Mouse (Mus musculus): ENCODE measurements around the gene Gm6583. TPM values are rescaled to one million over a fixed set of nuclear protein-coding genes. Genes with fewer than 3 reads are reported as not detected.

The Gm6583 gene
- total RNA-seq (2017): 0.43 to 0.58 TPM in 2 of 3 replicates, not detected in the other

DNA sequence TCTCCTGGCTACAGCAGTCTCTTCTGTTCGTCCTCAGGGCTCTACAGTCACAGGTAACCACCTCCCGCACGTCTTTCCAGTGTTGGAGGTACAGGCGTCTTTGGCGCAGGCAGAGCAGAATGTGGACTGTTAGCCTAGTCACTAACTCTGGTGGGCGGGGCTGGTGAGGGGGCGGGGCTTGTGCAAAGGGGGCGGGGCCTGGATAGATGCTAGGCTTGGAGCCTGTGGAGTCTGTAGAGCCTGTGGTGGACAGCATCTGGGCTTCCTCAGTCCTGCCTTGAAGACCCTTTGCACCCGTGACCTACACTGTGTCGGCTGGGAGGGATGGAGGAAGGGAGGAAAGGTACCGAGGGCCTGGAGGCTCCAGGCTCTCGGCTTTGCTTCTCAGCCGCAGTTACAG lies at the start of gene Gm6583:
Gm6583 (minus strand) TSS at position 124 of the 400 bp plus-strand sequence.
- 0 out of 2 replicates have a peak, but pooled peaks have one; percentile 2 for ATAC-seq (replicated peaks; ENCODE audit: insufficient number of reproducible peaks, low FRiP score, low TSS enrichment, poor library complexity, severe bottlenecking)

DNA sequence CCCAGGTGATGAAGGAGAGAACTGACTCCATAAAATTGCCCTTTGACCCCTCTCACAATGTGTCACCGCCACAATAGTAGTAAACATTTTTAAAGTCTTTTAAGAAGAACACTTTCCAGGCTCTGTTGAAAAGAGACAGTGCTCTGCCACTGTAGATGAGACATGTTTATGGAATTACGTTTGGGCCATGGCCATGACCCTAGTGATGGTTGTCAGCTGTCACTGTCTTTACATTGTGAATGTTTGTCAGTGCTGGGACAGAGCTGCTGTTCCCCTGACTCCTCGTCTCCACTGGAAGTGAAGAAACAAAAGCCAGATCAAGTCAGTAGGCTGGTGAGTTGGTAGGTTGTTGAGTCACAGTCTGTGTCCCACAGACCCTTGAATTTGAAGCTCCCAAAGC lies 46.6 kb upstream of the Gm6583 start:
- no peak for ATAC-seq (replicated peaks; ENCODE audit: insufficient number of reproducible peaks, low FRiP score, low TSS enrichment, poor library complexity, severe bottlenecking)

DNA sequence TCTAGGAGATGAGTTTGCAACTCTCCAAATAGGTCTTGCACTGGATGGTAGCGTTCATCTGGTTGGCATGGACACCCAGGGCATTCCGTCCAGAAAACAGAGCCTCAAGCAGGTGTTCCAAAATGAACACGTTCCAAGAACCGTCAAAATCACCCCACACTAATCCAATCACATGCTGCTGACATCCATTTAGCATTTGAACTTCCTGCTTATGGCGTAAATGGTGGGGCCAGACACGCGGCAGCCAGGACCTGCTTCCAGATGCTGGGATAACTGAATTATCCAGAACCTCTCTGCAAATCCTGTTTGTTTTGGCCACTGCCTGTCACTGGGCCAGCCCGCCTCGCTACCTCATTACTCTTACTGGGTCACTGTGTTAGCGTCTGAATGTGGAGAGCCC lies 43.5 kb upstream of the Gm6583 start:
- ATAC-seq (replicated peaks; ENCODE audit: insufficient number of reproducible peaks, low FRiP score, low TSS enrichment, poor library complexity, severe bottlenecking): no peak

DNA sequence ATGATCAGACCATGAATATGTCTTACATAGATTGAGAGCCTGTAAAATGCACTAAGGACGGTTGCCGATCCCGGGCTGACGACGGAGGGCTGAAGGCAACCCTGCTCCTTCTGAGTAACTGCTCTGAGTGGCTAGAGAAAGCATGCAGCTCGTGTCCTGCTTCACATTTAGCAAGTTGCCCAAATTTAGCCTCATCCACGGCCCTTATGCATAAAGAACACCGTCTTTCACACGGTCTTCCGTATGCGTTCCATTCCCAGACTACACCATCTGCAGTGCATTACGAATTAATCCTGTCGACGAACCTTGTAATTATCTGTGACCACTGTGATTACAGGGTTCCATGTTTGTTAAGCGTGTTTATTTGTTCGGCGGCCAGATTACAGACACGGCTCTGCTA lies 40.2 kb upstream of the Gm6583 start:
- no peak for ATAC-seq (replicated peaks; ENCODE audit: insufficient number of reproducible peaks, low FRiP score, low TSS enrichment, poor library complexity, severe bottlenecking)

DNA sequence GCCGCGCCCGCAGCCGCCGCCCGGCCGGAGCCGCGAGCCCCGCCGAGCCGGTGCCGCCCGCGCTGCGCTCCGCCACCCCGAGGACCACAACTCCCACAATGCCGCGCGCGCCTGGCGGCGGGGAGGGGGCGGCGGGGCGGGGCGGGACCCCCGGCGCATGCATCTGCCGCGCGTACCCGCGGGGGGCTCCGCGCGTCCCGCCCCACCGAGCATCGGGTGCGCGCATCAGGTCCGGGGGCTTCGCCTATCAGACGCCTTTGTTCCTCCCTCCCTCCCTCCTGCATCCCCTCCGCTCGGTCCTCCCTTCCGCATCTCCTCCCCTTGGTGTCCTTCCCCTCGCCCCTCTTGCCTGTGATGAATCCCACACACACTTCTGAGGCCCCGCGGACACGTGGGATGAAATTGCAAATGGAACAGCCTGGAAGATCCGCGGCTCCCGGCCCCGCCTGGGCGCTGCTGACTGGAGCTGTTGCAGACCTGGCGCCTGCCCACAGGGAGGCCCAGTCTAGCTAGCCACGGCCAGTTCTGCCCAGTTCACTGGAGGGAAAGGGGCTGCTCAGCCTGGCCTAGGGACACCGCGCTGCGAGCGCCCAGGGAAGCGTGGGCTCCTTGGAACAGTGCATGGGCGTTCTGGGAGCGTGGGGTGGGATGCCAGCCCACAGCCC lies 39.1 kb upstream of the Gm6583 start, which contains the start of gene Asphd2:
Asphd2 (minus strand) TSS at position 88 of the 665 bp plus-strand sequence.
- no peak for ATAC-seq (replicated peaks; ENCODE audit: insufficient number of reproducible peaks, low FRiP score, low TSS enrichment, poor library complexity, severe bottlenecking)

DNA sequence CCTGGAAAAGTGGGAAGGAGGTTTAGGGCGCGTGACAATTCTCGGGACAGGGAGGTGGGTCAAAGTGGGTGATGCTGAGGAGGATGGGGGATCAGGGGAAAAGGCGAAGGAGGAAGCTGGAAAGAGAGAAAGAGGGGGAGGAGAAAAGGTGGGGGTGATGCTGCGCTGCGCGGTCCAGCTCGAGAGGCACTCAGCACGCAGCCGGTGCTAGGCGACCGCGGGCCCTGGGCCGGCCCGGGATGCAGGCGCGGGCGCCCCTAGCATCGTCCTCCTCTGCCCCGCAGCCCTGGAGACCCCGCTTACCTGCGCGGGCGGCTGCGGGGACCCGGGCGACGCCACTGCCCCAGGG lies 38.6 kb upstream of the Gm6583 start:
- ATAC-seq (replicated peaks; ENCODE audit: insufficient number of reproducible peaks, low FRiP score, low TSS enrichment, poor library complexity, severe bottlenecking): no peak

DNA sequence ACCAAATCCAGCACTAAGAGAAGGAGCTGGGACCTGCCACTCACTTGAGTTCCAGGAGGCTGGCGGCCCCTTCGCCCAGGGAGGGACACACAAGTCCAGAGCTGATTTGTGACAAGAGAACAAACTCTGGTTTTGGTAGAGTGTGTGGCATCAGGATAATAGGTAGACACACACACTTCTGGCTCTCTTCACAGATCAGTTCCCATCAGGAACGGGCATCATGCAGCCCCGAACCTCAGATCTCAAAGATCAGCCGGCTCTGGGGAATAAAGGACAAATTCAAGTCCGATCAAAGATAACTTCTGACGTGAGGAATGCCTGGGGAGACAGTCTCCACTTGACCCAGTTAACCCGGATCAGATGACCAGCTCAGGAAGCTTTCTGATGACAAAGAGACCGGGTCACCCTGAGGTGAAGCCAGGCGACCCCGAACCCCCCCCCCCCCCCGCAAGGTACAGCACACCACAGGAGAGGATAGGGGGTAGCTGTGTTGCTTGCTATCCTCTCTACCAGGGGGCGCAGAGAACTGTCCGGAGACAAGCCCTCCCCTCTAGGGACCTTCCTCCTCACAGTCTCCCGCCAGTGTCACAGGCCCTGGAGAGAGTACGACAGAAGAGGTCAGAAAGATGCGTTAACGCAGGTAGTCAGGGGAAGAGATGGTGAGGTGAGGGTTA lies 38.0 kb upstream of the Gm6583 start:
- ATAC-seq (replicated peaks; ENCODE audit: insufficient number of reproducible peaks, low FRiP score, low TSS enrichment, poor library complexity, severe bottlenecking): no peak

DNA sequence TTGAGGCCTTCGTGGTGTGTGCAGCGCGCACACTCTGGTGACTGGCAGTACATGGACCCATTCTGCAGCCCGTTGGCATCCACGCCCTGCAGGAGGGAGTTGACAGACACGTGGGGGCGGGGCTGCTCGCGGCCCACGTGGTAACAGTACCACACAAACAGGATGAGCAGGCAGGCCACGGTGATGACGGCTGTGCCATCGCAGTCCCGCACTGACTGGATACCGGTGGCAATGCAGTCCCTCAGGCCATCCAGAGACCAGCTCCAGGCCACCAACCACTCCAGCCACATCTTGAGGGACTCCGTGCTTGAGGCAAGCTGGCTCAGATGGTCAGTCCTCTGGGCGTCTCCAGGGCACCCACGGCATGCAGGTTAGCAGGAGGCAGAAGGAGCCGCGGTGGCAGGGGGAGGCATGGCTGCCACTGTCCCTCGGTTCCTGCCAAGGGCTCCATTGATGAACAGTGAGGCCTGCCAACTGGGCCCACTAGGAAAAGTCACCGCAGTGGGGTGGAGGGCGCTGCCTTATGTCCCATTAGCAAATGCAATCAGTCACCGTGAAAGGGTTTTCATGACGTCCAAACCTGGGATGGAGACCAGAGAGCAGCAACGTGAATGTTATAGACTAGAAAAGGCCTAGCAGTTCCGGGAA lies 36.0 kb upstream of the Gm6583 start:
- ATAC-seq (replicated peaks; ENCODE audit: insufficient number of reproducible peaks, low FRiP score, low TSS enrichment, poor library complexity, severe bottlenecking): no peak

DNA sequence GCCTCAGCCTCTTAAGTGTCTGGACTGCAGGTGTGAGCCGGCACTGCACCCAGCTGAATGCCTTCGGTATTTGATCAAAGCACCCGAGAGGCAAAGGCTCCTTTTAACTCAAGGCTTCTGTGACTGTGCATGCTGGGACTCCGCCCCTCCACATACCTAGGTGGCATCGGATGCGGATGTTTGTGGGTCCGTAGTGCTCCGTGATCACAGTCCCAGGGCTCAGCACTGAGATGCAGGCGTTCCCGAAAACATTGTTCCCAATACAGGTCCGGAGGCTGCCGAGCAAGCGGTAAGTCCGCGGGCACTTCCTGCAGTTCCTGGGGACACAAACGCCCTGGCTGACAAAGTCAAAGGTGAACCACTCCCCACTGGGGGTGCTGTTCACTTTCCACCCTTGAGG lies 35.2 kb upstream of the Gm6583 start:
- no peak for ATAC-seq (replicated peaks; ENCODE audit: insufficient number of reproducible peaks, low FRiP score, low TSS enrichment, poor library complexity, severe bottlenecking)

DNA sequence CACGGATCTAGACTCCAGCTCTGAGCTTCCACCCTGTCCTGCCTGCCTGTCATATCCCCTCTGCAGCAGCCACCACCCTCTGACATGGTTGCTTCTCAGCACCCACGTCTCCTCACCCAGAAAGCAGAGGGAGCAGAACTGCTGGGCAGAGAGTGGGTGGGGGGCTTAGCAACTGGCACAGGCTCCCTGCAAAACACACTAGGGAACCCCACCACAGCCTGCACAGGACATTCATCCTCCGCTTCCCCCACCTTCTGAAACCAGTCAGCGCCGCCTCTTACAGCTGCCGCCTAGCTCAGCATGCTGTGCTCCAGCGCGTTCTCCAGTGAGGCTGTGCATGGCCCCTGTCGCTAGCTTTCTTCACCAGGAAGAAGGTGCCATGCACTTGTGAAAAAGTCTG lies 33.5 kb upstream of the Gm6583 start:
- ATAC-seq (replicated peaks; ENCODE audit: insufficient number of reproducible peaks, low FRiP score, low TSS enrichment, poor library complexity, severe bottlenecking): no peak

DNA sequence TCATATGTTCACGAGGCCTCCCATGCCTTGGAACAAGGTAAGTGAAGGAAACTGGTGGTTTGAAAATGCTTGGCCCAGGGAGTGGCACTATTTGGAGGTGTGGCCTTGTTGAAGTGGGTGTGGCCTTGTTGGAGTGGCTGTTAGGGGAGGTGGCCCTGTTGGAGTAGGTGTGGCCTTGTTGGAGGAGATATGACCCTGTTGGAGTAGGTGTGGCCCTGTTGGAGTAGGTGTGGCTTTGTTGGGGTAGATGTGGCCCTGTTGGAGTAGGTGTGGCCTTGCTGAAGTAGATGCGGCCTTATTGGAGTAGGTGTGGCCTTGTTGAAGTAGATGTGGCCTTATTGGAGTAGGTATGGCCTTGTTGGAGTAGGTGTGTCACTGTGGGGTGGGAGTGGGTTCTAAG lies 30.1 kb upstream of the Gm6583 start:
- no peak for ATAC-seq (replicated peaks; ENCODE audit: insufficient number of reproducible peaks, low FRiP score, low TSS enrichment, poor library complexity, severe bottlenecking)

DNA sequence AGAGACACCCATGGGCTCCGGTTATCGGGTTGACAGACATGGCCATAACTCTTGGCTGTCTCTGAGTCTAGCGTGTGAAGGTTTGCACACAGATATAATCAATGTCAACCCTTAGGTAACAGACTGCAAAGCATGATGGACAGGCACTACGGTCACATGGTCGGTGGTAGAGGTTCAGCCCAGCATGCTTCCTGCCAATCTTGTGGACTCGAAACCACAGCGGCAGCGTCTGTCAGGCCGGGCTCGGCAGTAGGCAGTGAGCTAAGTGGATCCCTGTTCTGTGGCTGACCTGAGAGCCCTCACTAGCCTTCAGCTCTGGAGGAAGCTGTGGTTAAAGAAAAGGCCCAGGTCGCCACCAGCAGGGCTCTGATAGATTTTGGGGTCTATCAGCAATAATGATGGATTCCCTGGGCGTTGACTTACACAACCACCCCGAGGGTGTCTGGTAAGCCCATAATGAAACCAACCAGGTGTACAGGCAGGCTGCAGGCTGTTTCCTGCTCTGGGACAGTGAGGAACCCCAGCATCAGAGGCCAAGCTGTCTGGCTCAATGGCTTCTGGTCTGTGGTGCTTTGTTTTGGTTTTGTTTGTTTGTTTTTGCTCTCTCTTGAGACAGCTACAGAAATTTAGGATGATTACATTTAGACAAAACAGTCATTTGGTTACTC lies 29.1 kb upstream of the Gm6583 start:
- peak; percentile 31; the same call in 1 of the 2 replicates for ATAC-seq (replicated peaks; ENCODE audit: insufficient number of reproducible peaks, low FRiP score, low TSS enrichment, poor library complexity, severe bottlenecking)

DNA sequence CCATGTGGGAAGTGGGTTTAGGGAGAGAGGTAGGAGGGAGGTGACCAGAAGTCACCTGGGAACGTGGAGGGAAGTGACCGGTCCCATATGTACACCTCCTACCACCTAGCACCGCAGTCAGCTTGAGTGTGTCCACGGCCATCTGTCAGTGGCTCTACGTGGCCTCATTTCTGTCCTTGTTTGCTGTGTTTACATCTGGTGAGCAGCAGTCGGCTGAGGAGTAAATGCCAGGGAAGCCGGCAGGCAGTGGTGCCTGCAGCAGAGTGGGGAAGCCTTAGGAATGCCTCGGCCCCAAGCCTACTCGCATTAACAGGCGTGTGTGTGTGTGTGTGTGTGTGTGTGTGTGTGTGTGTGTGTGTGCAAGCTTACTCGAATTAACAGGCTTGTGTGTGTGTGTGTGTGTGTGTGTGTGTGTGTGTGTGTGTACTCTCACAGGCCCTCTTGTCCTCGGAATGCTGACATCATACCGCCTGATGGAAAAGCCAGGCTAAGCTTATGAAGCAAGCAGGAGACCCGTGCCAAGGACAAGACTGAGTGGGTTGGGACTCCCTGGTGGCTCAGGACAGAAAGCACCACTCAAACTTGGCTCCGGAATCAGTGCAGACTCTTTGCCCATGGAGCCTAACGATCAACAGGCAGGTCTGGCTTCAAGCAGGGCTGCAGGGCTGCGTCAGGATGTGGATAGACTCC lies 27.0 kb upstream of the Gm6583 start:
- no peak for ATAC-seq (replicated peaks; ENCODE audit: insufficient number of reproducible peaks, low FRiP score, low TSS enrichment, poor library complexity, severe bottlenecking)

DNA sequence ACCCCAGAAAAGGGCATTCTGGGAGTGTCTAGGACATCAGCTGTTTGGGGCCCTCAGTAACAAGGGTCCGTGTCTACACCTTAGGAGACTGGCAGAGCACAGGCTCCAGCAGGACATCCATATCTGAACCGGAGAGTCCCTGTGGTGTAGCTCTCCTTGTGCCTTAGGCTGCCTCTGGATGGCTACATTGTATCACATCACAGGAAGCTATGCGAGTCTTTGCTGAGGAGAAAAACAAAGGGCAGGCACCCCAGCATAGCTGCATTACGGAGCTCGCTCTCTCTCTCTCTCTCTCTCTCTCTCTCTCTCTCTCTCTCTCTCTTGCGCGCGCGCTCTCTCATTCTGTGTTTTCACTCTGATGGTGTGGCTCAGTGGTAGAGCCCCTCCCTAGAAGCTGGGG lies 26.2 kb upstream of the Gm6583 start:
- ATAC-seq (replicated peaks; ENCODE audit: insufficient number of reproducible peaks, low FRiP score, low TSS enrichment, poor library complexity, severe bottlenecking): no peak

DNA sequence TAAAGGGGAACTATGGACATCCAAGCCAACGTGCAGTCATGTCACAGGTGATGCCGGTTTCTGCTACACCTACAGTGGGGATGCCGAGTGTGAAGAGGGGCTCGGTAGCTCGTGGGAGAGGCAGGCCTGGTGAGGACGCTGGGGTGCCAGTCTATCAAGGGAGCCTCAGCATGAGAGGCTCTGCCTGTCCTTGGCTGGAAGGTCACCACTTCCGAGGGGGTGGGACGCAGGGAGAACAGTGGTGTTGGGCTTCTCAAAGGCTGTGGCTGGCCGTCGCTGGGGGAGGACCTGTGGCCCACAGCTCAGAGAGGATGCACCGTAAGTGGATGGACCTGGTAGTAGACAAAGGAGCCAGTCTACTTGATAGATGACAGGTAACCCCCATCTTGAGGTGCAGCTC lies 25.3 kb upstream of the Gm6583 start:
- no peak for ATAC-seq (replicated peaks; ENCODE audit: insufficient number of reproducible peaks, low FRiP score, low TSS enrichment, poor library complexity, severe bottlenecking)

DNA sequence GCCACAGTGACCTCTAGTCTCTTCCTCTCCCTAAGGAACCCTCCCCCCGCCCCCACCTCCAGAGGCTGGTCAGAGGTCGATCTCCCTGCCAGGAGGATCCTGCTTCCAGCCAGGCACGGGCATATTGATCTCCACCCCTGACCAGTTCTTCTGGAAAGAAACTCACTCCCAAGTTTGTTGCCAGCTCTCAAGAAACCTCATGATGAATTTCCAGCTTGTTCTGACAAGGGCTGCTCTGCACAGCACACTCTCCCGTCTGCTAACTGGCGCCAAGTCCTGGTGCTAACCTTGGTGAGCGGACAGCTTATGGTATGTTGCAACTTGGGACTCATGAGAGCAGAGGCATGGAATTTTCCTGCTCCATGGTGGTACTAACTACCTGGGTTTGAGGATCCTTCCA lies 22.9 kb upstream of the Gm6583 start:
- no peak for ATAC-seq (replicated peaks; ENCODE audit: insufficient number of reproducible peaks, low FRiP score, low TSS enrichment, poor library complexity, severe bottlenecking)

DNA sequence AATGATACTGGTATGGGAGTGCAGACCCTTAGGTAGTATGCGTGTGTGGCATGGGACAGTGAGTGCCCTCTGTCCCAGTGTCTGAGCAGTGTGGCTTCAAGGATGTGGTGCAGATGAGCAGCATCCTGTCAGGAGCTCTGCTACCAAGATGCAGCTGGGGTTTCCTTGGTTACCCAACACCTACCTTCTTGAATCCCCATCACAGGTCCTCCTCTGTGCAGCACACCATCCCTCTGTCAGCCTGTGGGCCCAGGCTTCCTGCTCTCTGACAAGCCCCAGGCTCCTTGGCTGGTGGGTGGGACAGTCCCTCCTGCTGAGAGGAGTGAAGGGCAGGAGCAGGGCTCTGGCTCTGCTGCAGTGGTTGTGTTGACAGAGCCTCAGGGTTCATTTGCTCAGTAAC lies 21.5 kb upstream of the Gm6583 start:
- no peak for ATAC-seq (replicated peaks; ENCODE audit: insufficient number of reproducible peaks, low FRiP score, low TSS enrichment, poor library complexity, severe bottlenecking)

DNA sequence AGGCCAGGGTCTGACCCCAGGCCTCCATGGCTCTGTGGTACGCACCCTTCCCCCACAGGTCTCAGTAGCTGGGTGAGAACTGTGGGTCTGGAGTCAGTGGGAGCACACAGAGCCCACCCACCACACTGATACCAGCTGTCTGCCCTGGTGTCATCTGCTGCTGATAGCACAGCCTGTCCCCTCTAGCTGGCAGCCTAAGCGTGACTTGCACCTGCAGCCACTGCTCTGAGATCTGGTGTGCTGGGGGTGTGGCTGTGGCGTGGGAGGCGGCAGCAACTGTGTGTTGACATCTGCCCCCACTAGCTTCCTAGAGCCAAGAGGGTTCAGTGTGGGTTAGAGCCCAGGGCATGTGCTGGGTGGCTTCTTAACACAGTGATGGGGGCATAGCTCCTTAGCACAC lies 20.3 kb upstream of the Gm6583 start:
- ATAC-seq (replicated peaks; ENCODE audit: insufficient number of reproducible peaks, low FRiP score, low TSS enrichment, poor library complexity, severe bottlenecking): no peak

DNA sequence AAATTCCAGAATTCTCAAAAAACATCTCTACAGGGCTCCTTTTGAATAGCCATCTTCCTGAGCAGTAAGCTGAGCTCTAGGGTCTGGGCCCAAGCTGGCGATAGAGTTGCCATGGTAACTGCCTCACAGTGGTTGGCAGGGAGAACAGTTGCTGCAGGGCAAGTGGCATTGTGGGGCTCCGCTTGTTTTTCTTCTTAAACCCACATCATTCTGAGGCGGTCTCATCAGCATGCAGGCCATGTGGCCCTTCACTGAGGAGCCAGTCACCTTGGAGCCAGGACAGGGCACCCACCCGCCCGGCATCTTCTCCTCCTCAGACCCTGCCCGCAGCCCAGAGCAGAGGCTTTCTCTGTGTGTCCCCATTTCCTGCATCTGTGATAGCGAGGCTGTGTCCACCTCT lies 16.1 kb upstream of the Gm6583 start:
- no peak for ATAC-seq (replicated peaks; ENCODE audit: insufficient number of reproducible peaks, low FRiP score, low TSS enrichment, poor library complexity, severe bottlenecking)
